Mouse (Mus musculus) hindbrain, embryonic 13.5 days (tissue): ENCODE measurements around the gene Otoa. TPM values are rescaled to one million over a fixed set of nuclear protein-coding genes. Genes with fewer than 3 reads are reported as not detected.
A peak's percentile ranks its signal among the peaks of the same experiment; 100 is the strongest.

Source experiments
- ATAC-seq: fragments of 200-750 bp; cut with Nextera tagmentation; 2 replicates; pipeline ENCODE4 v1.8.0; 2017; ENCODE audit warnings: moderate TSS enrichment; ENCODE audit not compliant: low FRiP score
- H3K27ac ChIP-seq: fragments of 300-500 bp; sonication (generic); 2 replicates; pipeline ENCODE4 v1.5.1; 2015; ENCODE audit warnings: inconsistent platforms, mild to moderate bottlenecking, moderate library complexity
- H3K27me3 ChIP-seq: fragments of 300-500 bp; sonication (generic); 2 replicates; pipeline ENCODE4 v1.6.1; 2015; ENCODE audit warnings: mild to moderate bottlenecking, inconsistent platforms
- H3K36me3 ChIP-seq: fragments of 300-500 bp; sonication (generic); 2 replicates; pipeline ENCODE4 v1.6.1; 2015; ENCODE audit warnings: mild to moderate bottlenecking, inconsistent platforms
- H3K4me1 ChIP-seq: fragments of 300-500 bp; sonication (generic); replicated peaks from 2 replicates; pipeline ENCODE4 v1.6.1; 2015; ENCODE audit warnings: inconsistent platforms
- H3K4me2 ChIP-seq: fragments of 300-500 bp; sonication (generic); 2 replicates; pipeline ENCODE4 v1.6.1; 2015; ENCODE audit warnings: inconsistent platforms, mild to moderate bottlenecking, moderate library complexity
- H3K4me3 ChIP-seq: fragments of 300-500 bp; sonication (generic); 2 replicates; pipeline ENCODE4 v1.5.1; 2015; ENCODE audit warnings: mild to moderate bottlenecking, inconsistent platforms
- H3K9ac ChIP-seq: fragments of 300-500 bp; sonication (generic); 2 replicates; pipeline ENCODE4 v1.6.1; 2015; ENCODE audit warnings: mild to moderate bottlenecking, inconsistent platforms
- H3K9me3 ChIP-seq: fragments of 300-500 bp; sonication (generic); 2 replicates; pipeline ENCODE4 v1.6.1; 2016; ENCODE audit warnings: inconsistent platforms
- WGBS: fragments of 180-500 bp; shearing (Covaris S2); methylation state at CpG from one replicate; pipeline ENCODE4 v1.1.7; 2015; 5-methylcytosine and 5-hydroxymethylcytosine counted together
- polyA plus RNA-seq: library from polyadenylated mRNA; unstranded; fragments of >200 nt; fragmentation: Nextera tagmentation; extraction: Ambion mirVana; gene quantifications from 2 replicates; pipeline ENCODE4 v1.2.1, GENCODE M21; 2015

Gene Otoa
- polyA plus RNA-seq, 1 experiment from 2014 or later, result 0.53 TPM

DNA sequence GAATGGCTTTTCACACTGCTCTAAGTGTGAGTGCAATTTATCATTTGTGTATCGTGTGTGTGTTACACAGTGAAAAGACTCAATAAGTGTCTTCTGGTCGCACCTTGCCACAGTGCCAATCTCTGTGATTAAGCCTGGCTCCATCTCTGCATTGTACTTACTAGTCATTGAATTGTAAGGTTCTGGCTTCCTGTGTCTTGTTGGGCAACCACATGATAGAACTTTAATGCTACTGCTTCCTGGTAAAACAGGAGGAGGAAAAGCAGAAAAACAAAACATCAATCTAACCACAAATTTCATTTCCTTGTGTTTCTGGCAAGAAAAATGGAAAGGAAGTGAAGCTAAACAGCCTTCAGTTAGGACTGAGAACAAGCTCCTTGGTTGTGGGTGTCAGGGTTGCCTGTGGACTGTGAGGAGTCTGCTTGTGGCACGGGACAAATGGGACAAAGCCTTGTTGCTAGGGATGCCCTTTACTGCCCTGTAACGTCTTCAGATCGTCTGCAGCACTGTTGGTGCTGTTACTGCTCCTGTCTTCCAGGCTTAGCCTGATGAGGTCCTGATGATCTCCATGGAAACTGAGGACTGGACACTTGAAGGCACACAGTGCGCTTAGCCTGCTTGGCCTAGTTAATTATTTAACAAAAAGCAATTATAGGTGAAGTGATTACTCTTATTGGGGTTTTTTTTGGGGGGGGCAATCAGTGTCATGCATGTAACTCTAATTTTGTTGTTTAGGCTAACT, 21.8 kb upstream of the Otoa start:
- Histone ChIP-seq H3K27me3 (no peaks in the 10 kb centered on the region), H3K4me3 (no peak overlapping the region), H3K4me2 (no peak overlapping the region), H3K36me3 (peaks cover 43% of the 10 kb centered on the region), H3K9me3 (no peaks in the 10 kb centered on the region), H3K27ac (no peak overlapping the region), H3K9ac (no peak overlapping the region), H3K4me1 (peaks cover 8% of the 10 kb centered on the region; the same call in 1 of the 2 replicates)
- ATAC-seq, result no peak
- WGBS, result 57% methylated on average over 6 of the region's 6 CpGs

- no peak overlapping the region for H3K27ac ChIP-seq
- no peak for ATAC-seq
- H3K9me3 ChIP-seq, result no peaks in the 10 kb centered on the region
- no peaks in the 10 kb centered on the region for H3K27me3 ChIP-seq
- no peak overlapping the region for H3K9ac ChIP-seq
- peaks cover 6% of the 10 kb centered on the region; the same call in 1 of the 2 replicates for H3K4me1 ChIP-seq
- peaks cover 22% of the 10 kb centered on the region for H3K36me3 ChIP-seq
- WGBS, result 66% methylated on average over 4 of the region's 4 CpGs
- no peak overlapping the region for H3K4me3 ChIP-seq
- no peak overlapping the region for H3K4me2 ChIP-seq
These were observed 17.1 kb upstream of the Otoa start for GRCm38 (mm10) chr7:121064309-121064708.

DNA sequence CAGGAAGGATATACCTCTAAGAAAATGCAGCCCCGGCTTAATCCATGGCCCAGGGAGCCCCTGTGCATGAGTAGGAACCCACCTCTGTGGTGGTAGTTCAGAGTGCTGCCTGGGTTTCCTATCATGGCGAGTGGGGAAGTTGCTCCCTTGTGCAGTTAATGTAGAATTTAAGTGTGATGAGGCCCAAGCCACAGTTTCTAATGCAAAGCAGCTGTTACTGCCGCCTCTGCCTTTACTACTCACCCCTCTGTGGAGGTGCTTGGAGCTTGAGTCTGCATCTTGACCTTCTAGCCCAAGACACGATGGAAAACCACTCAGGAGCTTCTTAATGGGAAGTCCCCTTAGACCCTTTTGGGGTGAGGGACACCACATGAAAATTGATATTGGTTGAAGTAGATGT, 10.2 kb upstream of the Otoa start:
- H3K27ac ChIP-seq, result no peak overlapping the region
- H3K9ac ChIP-seq, result no peak overlapping the region
- peaks cover 36% of the 10 kb centered on the region for H3K36me3 ChIP-seq
- WGBS, result 91% methylated on average over 4 of the region's 4 CpGs
- no peaks in the 10 kb centered on the region for H3K4me1 ChIP-seq
- no peaks in the 10 kb centered on the region for H3K9me3 ChIP-seq
- H3K4me3 ChIP-seq, result no peak overlapping the region
- H3K4me2 ChIP-seq, result no peak overlapping the region
- H3K27me3 ChIP-seq, result no peaks in the 10 kb centered on the region
- no peak for ATAC-seq

GRCm38 (mm10) chr7:121072506-121072905, 8.9 kb upstream of the Otoa start:
- H3K4me3 ChIP-seq, result no peak overlapping the region
- no peak overlapping the region for H3K4me2 ChIP-seq
- H3K27ac ChIP-seq, result no peak overlapping the region
- ATAC-seq, result no peak
- H3K9ac ChIP-seq, result no peak overlapping the region
- 88% methylated on average over 5 of the region's 5 CpGs for WGBS
- H3K4me1 ChIP-seq, result no peaks in the 10 kb centered on the region
- H3K27me3 ChIP-seq, result no peaks in the 10 kb centered on the region
- H3K9me3 ChIP-seq, result no peaks in the 10 kb centered on the region
- peaks cover 47% of the 10 kb centered on the region for H3K36me3 ChIP-seq

- Histone ChIP-seq H3K27ac (no peak within 1 kb of the TSS), H3K4me1 (peaks cover 5% of the 10 kb centered on the region), H3K9me3 (no peaks in the 10 kb centered on the region), H3K9ac (no peak within 1 kb of the TSS), H3K27me3 (no peaks in the 10 kb centered on the region), H3K4me2 (no peak within 1 kb of the TSS), H3K4me3 (no peak within 1 kb of the TSS), H3K36me3 (peaks cover 44% of the 10 kb centered on the region)
- WGBS, result 88% methylated on average over 11 of the region's 11 CpGs
- ATAC-seq, result no peak
These were observed 7.2 kb upstream of the Otoa start, which contains the start of gene Igsf6 for GRCm38 (mm10) chr7:121074281-121074680. Gene Igsf6 (minus strand): TSS chr7:121074572.

GRCm38 (mm10) chr7:121074801-121075400, 6.5 kb upstream of the Otoa start:
- Histone ChIP-seq H3K27me3 (no peaks in the 10 kb centered on the region), H3K9ac (no peak overlapping the region), H3K4me3 (no peak overlapping the region), H3K4me1 (peaks cover 5% of the 10 kb centered on the region), H3K27ac (no peak overlapping the region), H3K4me2 (no peak overlapping the region), H3K36me3 (peaks cover 44% of the 10 kb centered on the region), H3K9me3 (no peaks in the 10 kb centered on the region)
- ATAC-seq, result no peak
- WGBS, result 87% methylated on average over 6 of the region's 6 CpGs

- H3K9ac ChIP-seq, result no peak overlapping the region
- no peak overlapping the region for H3K27ac ChIP-seq
- no peak overlapping the region for H3K4me3 ChIP-seq
- H3K36me3 ChIP-seq, result peaks cover 41% of the 10 kb centered on the region
- 88% methylated on average over 5 of the region's 5 CpGs for WGBS
- no peaks in the 10 kb centered on the region for H3K9me3 ChIP-seq
- no peaks in the 10 kb centered on the region for H3K27me3 ChIP-seq
- no peak for ATAC-seq
- H3K4me2 ChIP-seq, result no peak overlapping the region
- H3K4me1 ChIP-seq, result peaks cover 5% of the 10 kb centered on the region
These were observed 6.0 kb upstream of the Otoa start for GRCm38 (mm10) chr7:121075416-121075815.

DNA sequence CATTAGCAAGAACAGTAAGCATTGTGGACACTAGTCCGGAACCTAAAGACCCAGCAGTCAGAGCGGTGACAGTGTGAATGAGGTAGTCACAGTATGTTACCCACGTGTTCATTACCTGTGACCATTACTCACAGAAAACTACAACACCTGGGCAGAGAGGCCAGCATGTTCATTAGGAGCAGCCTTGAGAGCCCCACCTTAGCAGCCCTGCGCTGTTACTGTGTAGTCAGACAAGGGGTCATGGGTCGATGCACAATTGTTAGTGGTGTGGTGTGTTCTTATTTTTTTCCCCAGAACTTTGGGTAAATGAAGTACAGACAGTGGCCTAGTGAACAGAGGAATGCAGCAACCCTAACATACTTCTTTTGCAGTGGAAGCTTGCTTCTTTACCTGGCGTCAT, 4.1 kb upstream of the Otoa start:
- WGBS, result 92% methylated on average over 6 of the region's 6 CpGs
- no peak overlapping the region for H3K27ac ChIP-seq
- H3K4me1 ChIP-seq, result peaks cover 5% of the 10 kb centered on the region
- H3K4me3 ChIP-seq, result no peak overlapping the region
- H3K4me2 ChIP-seq, result no peak overlapping the region
- H3K27me3 ChIP-seq, result no peaks in the 10 kb centered on the region
- H3K36me3 ChIP-seq, result peaks cover 28% of the 10 kb centered on the region
- H3K9me3 ChIP-seq, result no peaks in the 10 kb centered on the region
- peak; percentile 24; the same call in 1 of the 2 replicates for ATAC-seq
- H3K9ac ChIP-seq, result no peak overlapping the region

DNA sequence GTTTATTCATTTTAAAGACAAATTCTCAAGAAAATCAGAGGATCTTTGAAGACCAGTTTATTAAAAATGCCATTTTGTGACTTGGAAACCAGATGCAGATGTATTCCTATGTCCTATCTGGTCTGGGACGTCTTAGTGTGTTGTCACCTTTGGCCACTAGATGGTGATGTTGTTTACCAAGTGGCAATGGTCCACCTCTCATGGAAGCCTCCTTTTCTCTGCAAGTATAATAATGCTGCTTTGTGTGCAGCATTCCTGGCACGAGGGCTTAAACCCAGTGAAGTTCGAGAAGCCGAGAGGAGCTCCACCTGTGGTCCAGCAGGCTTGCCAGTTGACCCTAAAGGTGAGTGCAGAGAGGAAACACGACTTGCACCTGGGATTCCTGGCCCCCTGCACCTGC, 3.6 kb upstream of the Otoa start:
- Histone ChIP-seq H3K9ac (no peak overlapping the region), H3K36me3 (peaks cover 28% of the 10 kb centered on the region), H3K4me2 (no peak overlapping the region), H3K27me3 (no peaks in the 10 kb centered on the region), H3K4me1 (peaks cover 8% of the 10 kb centered on the region), H3K9me3 (no peaks in the 10 kb centered on the region), H3K27ac (no peak overlapping the region), H3K4me3 (no peak overlapping the region)
- 23% methylated on average over 5 of the region's 5 CpGs for WGBS
- ATAC-seq, result peak; percentile 93

DNA sequence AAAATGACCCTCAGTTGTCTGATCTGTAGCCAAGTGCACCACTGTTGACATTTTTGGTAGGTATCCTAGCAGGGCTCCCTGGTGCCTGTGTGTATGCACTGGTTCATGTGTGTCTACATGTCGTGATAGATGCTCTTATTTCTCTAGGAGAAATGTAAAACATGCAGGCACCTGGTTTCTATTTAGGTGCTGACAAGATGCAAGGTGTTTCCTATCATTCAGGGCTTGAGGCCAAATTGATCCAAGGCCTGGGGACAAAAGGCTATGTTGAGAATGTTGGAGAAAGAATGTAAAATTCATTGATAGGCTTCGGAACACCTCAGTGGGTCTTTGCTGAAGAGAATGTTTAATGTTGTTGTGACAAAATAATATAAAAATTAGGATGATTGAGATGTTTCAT, 366 bp downstream of the Otoa start:
- Histone ChIP-seq H3K27me3 (no peaks in the 10 kb centered on the region), H3K9me3 (no peaks in the 10 kb centered on the region), H3K4me2 (no peak overlapping the region), H3K9ac (no peak overlapping the region), H3K4me3 (no peak overlapping the region), H3K4me1 (peaks cover 33% of the 10 kb centered on the region), H3K36me3 (peaks cover 17% of the 10 kb centered on the region), H3K27ac (no peak overlapping the region)
- 78% methylated on average over 2 of the region's 2 CpGs for WGBS
- ATAC-seq, result no peak

GRCm38 (mm10) chr7:121082949-121083513, 1.6 kb downstream of the Otoa start:
- Histone ChIP-seq H3K4me2 (no peak overlapping the region), H3K9ac (no peak overlapping the region), H3K27me3 (no peaks in the 10 kb centered on the region), H3K36me3 (0 out of 2 replicates have a peak, but pooled peaks cover 9% of the 10 kb centered on the region), H3K4me1 (peaks cover 33% of the 10 kb centered on the region), H3K9me3 (no peaks in the 10 kb centered on the region), H3K4me3 (no peak overlapping the region), H3K27ac (peak overlapping the region; percentile 20; the same call in 1 of the 2 replicates)
- peak; percentile 50; the same call in 1 of the 2 replicates for ATAC-seq
- 64% methylated on average over 9 of the region's 9 CpGs for WGBS

- Histone ChIP-seq H3K27me3 (no peaks in the 10 kb centered on the region), H3K4me2 (no peak overlapping the region), H3K36me3 (0 out of 2 replicates have a peak, but pooled peaks cover 3% of the 10 kb centered on the region), H3K4me1 (peaks cover 30% of the 10 kb centered on the region), H3K4me3 (no peak overlapping the region), H3K9me3 (no peaks in the 10 kb centered on the region), H3K27ac (no peak overlapping the region), H3K9ac (no peak overlapping the region)
- no peak for ATAC-seq
- WGBS, result 65% methylated on average over 8 of the region's 8 CpGs
These were observed 3.5 kb downstream of the Otoa start for GRCm38 (mm10) chr7:121084840-121085453.
